Mouse (Mus musculus): Measurements from ENCODE around the gene Pla2g5. TPM values are rescaled to one million over a fixed set of nuclear protein-coding genes. Genes with fewer than 3 reads are reported as not detected.

Gene Pla2g5
- not detected for total RNA-seq (2023)

GRCm38 (mm10) chr4:138863344-138863998 is at the start of gene Pla2g5:
Gene Pla2g5 (minus strand): TSS chr4:138863482.

GRCm38 (mm10) chr4:138877731-138878130 is 14.4 kb upstream of the Pla2g5 start, which contains the start of gene Pla2g2e:
Gene Pla2g2e (plus strand): TSS chr4:138877942.

GRCm38 (mm10) chr4:138873864-138874263 is 10.6 kb upstream of the Pla2g5 start, which contains the start of gene Gm13030:
Gene Gm13030 (minus strand): TSS chr4:138873964.

GRCm38 (mm10) chr4:138775435-138775834 is 87.8 kb downstream of the Pla2g5 start, which contains the start of gene Pla2g2d:
Gene Pla2g2d (plus strand): TSS chr4:138775735.

GRCm38 (mm10) chr4:138757416-138757815 is 105.9 kb downstream of the Pla2g5 start, which contains the start of gene Pla2g2f:
Gene Pla2g2f (minus strand): TSS chr4:138757626.

Other genes starting within 250 kb of the Pla2g5 start
- not detected for gene Vwa5b1, start 227.6 kb downstream of the Pla2g5 start, total RNA-seq (2023)
- not detected for gene Pla2g2c, start 138.7 kb downstream of the Pla2g5 start, total RNA-seq (2023)
- not detected for gene Ubxn10, start 126.3 kb downstream of the Pla2g5 start, total RNA-seq (2023)
- gene Pla2g2f, start 105.9 kb downstream of the Pla2g5 start, total RNA-seq (2023): not detected
- 0.47 TPM for gene Pla2g2d, start 87.7 kb downstream of the Pla2g5 start, total RNA-seq (2023)
- gene Gm13030, start 10.5 kb upstream of the Pla2g5 start, total RNA-seq (2023): not detected
- gene Pla2g2e, start 14.5 kb upstream of the Pla2g5 start, total RNA-seq (2023): not detected
- 7.4 TPM for gene Otud3, start 50.5 kb upstream of the Pla2g5 start, total RNA-seq (2023)
- gene Rnf186, start 103.6 kb upstream of the Pla2g5 start, total RNA-seq (2023): not detected
- 44.3 TPM for gene Tmco4, start 109.4 kb upstream of the Pla2g5 start, total RNA-seq (2023)
- gene Htr6, start 212.1 kb upstream of the Pla2g5 start, total RNA-seq (2023): not detected
- 0.41 TPM for gene Nbl1, start 229.5 kb upstream of the Pla2g5 start, total RNA-seq (2023)

All from CD4-positive naive resting alpha-beta T cell, adult 76 days (primary cell).